Mouse (Mus musculus): ENCODE measurements around the gene 5730596B20Rik. TPM values are rescaled to one million over a fixed set of nuclear protein-coding genes. Genes with fewer than 3 reads are reported as not detected.

The 5730596B20Rik gene
- total RNA-seq, 2 experiments from 2014 or later: 0.13 to 0.33 TPM

DNA sequence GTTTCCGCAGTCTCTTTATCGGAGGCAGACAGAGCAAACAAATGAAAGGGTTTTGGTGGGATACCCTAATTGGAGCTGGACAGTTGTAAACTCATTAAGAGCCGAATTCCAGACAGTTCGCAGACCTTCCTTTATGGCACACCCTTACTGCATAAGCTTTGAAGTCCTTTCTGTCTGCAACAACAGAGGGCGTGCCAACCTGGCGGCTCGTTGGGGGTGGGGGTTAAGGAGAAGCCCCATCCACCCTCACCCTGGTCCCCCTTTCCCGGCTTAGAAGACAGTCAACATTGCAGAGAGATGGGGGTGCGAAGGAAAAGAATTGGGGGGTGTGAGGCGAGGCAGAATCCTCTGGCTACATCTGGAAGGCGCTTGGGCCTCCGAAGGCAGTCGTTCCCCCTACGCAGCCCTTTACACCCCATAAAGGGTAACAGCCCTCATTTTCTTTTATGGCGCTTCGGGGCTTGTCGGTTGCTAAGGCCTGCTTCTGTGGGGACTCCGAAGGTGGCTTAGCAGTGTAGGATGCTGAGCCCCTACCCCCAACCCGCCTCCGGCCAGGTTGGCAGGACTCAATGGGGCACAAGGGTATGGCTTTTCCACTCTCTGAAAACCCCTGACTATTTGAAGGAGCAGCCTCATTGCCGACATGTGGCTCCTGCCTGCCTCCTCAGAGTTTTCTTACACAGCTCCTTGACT is 44.8 kb downstream of the 5730596B20Rik start:
- DNase-seq (ENCODE audit: low spot score in 2 of 2): no peak

DNA sequence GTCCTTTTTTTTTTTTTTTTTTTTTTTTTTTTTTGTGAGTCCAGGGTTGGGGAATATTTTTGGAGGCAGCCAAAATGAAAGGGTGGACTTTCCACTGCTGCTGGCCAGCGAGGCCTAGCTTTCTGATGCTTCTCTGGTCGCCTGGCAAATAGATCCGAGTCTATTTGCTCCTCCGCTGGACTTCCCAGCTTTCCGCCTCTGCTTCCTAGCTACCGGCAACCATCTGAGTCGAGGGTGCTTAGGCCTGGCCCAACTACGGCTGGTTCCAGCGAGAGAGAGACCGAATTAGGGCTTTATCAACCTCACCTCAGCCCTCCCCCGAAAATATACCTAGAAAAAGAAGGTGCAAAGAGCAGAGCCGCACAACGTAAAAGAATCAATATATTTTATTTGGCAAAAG is 45.4 kb downstream of the 5730596B20Rik start:
- DNase-seq (ENCODE audit: low spot score in 2 of 2): no peak

DNA sequence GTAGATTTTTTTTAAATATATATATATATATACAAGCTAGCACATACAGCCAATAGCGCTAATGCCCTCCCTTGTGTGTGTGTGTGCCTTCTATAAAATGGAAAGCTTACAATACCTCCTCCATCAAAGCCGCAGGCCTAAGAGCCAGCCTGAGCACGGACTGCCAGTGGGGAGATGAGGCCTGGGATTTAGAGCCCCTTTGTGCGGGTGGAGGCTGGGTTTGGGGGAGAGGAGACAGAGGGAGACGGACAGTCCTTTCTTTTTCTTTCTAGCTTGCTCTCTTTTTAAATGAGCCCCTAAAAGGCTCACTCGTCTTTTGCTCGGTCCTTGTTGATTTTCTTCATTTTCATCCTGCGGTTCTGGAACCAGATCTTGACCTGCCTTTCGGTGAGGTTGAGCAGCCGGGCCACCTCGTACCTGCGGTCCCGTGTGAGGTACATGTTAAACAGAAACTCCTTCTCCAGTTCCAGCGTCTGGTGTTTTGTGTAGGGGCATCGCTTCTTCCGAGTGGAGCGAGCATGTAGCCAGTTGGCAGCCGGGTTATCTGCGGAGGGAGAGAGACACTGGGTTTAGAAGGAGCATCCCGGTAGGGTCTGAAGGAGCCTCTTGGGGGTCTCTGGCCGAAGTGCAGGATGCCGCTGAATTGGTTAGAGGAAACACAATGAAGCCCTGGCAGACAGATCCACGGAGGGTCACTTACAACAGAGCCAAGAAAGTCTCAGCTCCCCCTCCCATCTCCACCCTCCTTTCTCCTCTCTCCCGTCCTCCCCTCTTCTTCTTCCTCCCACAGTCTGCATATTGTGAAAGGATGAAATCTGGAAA is 46.9 kb downstream of the 5730596B20Rik start:
- DNase-seq (ENCODE audit: low spot score in 2 of 2): no peak

DNA sequence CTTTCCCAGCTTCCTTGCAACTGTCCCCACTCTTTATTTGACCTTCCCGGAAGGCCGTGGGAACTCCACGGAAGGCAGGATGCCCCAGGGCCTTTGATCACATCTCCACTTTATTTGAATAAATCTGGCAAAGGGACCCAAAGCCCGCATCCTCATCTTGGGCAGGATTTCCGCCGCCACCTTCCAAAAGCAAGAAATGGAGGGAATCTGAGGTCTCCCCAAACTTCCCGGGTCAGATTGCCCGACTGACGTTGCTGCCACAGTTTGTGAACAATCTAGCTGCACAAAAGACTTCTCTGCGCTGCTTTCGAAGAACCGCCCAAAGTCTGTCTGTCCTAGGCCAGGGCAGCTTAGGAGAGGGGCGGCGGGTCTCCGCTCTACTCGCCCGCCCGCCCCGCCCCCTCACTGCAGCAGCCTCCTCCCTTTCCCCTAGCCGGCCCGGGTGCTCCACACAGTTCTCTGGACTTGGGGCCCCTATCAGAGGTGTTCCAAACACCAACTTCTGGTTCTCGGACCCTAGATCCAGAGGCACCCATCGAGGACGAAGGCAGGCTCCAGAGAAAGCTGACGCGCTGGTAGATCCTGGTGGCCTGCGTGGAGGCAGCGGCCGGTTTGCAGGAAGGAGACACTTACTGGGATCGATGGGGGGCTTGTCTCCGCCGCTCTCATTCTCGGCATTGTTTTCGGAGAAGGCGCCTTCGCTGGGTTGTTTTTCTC is 47.8 kb downstream of the 5730596B20Rik start:
- no peak for DNase-seq (ENCODE audit: low spot score in 2 of 2)

DNA sequence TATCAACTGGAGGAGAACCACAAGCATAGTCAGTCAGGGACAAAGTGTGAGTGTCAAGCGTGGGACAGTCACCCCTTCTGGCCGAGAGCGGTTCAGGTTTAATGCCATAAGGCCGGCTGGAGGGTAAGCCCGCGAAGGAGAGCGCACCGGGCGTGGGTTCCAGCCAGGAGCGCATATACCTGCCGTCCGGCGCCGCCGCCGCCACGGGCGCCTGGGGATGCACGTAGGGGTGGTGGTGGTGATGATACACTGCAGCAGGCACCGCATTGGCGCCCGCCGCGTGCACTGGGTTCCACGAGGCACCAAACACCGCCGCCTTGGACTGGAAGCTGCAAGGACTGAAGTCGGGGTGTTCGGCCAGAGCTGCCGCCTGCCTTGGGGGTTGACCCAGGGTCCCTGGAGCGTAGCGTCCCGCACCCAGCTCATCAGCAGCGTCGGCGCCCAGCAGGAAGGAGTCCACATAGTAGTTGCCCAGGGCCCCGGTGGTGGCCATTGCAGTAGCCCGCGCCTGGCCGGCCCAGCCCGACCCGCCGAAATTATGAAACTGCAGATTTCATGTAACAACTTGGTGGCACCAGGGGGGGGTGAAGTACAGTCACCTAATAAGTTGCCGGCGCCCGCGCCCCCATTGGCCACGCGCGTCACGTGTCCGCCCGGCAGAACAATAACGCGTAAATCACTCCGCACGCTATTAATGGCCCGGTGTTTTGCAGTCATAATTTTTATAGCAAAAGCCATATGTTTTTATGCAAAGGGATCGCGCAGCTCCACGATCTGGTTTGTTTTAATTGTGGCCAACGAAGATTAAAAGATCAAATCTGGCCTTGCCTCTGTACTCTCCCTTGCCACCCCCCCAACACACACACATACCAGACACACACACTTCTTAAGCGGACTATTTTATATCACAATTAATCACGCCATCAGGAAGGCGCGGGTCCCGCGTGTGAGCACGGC is 48.6 kb downstream of the 5730596B20Rik start:
- no peak for DNase-seq (ENCODE audit: low spot score in 2 of 2)

DNA sequence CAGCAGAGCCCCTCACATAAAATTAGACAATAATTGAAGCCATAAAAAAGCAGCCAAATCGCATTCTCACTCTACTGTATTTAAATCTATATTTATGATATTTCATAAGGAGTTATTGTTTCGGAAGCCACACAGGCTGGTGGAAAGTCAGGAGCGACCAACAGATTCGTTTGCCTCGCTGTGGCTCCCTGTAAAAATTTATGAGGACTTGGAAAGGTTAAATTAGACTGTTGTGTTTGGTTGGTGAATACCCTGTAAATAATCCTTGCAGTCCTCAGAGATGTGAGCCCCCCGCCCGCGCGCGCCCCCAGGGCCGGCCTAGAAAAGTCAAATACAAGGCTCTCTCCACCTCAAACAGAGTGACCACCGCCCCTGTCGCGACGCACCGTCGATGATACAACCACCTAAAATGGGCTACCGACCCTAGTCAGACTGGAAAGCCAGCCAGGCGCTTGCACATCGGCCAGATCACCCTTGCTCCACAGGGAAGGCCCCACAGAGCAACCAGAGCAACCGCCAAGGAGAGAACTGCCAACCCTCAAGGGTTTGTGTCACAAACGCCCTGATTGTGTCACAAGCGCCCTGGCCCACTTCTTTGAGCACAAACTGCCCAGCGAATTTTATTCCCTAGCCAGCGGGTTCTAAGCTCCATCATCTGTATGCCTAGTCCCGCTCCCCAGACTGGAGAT is 49.4 kb downstream of the 5730596B20Rik start:
- no peak for DNase-seq (ENCODE audit: low spot score in 2 of 2)

DNA sequence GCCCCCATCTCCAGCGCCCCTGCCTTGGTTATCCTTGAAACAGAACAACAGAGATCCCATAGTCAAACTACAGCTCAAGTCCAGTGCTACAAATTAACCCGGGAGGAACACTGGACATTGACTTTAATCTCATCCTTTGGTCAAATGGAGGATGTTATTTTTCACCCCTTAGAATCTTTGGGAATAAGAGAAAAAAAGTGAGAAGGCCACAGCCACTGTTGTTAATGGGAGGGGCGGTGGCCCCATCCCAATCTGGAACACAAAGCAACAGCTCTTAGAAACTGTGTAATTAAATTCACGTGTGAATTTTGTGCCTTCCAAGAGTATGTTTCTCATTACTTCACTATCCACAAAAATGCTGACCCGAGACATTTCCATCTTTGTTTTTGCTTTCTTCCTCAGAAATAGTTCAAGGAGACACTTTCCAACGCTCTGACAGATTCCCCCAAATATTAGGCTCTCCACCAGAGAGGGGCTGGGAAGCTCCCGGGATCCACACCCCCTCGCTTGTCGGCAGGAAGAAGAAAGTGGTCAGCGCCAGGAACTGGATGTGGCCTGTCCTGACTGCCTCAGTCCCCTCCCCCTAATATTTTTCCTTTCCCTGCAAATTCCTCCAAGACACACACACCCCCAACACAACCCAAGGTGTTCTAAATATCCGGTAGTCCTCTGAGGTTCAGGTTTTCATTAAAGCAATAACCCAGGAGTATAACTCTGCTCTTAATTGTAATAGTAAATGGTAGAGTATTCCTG is 50.3 kb downstream of the 5730596B20Rik start:
- DNase-seq (ENCODE audit: low spot score in 2 of 2): no peak

DNA sequence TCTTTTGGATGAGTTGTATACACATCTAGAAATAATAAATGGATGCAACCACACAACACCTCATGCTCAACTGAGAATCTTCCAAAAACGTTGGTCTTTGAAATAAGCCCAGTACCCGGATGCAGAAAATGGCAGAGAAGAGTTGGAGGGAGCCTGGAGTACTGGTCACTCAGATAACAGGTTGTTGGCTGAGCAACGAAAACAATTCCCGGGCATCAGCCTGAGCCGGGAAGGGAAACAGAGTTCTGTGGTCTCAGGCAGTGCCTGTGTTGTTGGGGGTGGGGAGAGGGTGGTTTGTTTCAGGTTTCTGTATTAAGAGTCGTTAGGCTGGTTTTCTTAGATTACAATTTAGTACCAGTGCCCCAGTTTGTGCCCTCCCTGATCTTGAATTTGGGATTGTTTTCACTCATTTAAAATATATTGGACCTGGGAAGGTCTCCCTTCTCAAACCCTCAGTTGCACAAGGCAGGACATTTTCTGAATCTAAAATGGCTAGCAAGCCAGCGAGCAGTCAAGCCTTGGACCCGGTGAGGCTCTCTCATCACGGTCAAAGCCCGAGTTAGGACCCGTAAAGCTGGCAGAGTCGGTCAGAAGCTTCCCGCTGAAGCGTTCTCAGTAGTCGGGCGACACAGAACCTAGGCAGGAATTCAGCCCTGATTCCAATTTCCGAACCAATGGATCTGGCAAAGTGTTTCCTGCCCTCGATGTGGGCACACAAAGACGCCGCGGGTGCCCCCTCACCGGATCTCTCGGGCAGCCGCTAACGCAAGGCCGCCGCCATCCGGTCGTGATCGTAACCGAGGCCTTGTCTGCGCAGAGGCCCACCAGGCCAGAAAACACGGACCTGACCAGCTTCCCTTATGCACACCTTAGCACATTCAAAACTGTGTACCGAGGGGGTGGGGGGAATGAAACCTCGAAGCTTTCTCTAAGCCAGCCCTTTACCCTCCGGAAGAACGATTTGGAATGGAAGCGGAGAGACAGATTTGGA is 51.5 kb downstream of the 5730596B20Rik start:
- DNase-seq (ENCODE audit: low spot score in 2 of 2): no peak

DNA sequence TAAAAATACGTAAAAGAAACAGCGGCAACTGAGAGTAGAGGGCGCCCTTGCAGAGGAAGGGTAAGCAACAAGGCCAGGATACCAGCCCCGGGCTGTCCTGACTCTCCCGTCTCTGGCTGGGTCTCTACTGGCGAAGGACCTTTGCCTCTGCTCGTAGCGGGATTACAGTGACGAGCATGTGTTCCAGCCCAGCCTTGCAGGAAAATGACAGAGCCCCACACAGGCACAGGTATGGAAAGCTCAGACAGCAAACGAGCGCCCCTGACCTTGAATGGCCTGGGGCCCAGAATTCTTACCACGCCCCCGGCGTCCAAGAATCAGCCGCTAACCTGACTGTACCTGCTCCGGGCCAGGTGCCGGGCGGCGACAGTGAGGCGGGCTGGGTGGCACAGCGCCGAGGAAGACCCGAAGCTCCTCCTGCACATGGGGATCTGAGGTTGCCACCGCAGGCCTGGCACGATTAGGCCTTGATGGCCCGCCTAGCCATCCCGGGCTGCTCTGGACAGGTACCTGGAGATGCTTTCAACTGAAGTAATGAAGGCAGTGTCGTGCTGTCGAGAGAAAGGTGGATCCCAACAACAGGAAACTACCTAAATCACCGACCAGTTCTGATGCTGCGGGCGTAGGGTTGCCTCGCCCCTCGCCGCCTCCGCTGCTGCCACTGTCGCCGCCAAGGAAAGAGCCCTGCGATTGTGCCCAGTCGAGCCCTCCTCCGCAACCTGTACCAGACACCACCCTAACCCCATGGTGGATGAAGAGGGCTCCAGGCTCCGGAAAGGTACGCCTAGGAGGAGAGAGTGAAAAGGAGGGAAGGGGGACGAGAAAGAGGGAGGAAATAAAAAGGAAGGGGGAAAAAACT is 52.5 kb downstream of the 5730596B20Rik start:
- DNase-seq (ENCODE audit: low spot score in 2 of 2): no peak

Small RNA genes lying within 50 kb of the gene (microRNA-seq; reads per million reads assigned to microRNA genes)
- gene Mir196b (ENCODE audit: borderline number of aligned reads in 2 of 2): 296 to 363 reads per million in 2 experiments

Other genes with a start within 250 kb of the 5730596B20Rik start
- gene Skap2, start 164.9 kb upstream of the 5730596B20Rik start, total RNA-seq (2021): 10 to 100 TPM; 43.6 to 59.0 TPM
- gene Hoxa1, start 19.2 kb upstream of the 5730596B20Rik start, total RNA-seq (2021): under 1 TPM; 0.29 to 0.43 TPM
- gene Hoxa2, start 12.7 kb upstream of the 5730596B20Rik start, total RNA-seq (2021): 1 to 10 TPM in 1 of 2 experiments, under 1 TPM in 1; 0.96 to 1.3 TPM
- gene Hoxa4, start 14.3 kb downstream of the 5730596B20Rik start, total RNA-seq (2021): 1 to 10 TPM; 1.8 to 3.1 TPM
- gene Hoxa5, start 27.1 kb downstream of the 5730596B20Rik start, total RNA-seq (2021): 10 to 100 TPM; 13.3 to 20.2 TPM
- gene Hoxa6, start 31.2 kb downstream of the 5730596B20Rik start, total RNA-seq (2021): 1 to 10 TPM; 1.9 to 4.7 TPM
- gene Hoxa3, start 35.8 kb downstream of the 5730596B20Rik start, total RNA-seq (2021): 1 to 10 TPM; 2.8 to 4.0 TPM
- gene Gm28308, start 35.8 kb downstream of the 5730596B20Rik start, total RNA-seq (2021): not detected
- gene Hoxa7, start 44.4 kb downstream of the 5730596B20Rik start, total RNA-seq (2021): 10 to 100 TPM; 15.1 to 19.3 TPM
- under 1 TPM; 0.19 to 0.30 TPM for gene Hoxa9, start 53.6 kb downstream of the 5730596B20Rik start, total RNA-seq (2021)
- gene Hoxa10, start 63.4 kb downstream of the 5730596B20Rik start, total RNA-seq (2021): under 1 TPM in 1 of 2 experiments, not detected in 1; 0.13 TPM
- not detected for gene Hoxa11, start 68.3 kb downstream of the 5730596B20Rik start, total RNA-seq (2021)
- not detected for gene Hoxa13, start 83.4 kb downstream of the 5730596B20Rik start, total RNA-seq (2021)
- not detected for gene Evx1, start 136.0 kb downstream of the 5730596B20Rik start, total RNA-seq (2021)

All from adrenal gland, adult 18-20 months (tissue).